Mouse (Mus musculus): ENCODE measurements at regions not wholly inside any gene's neighbourhood (a gene's known extent, or its start where the extent isn't known, plus 50 kb on each side); places are given as distances from the start of the nearest gene placed in this dataset.
"Not testable (repeated sequence)": the region's sequence is repeated elsewhere in the genome, so short reads cannot be mapped to it uniquely, and the experiment has no call there.

- ATAC-seq (ENCODE audit: low read depth): no peak
- Histone ChIP-seq H3K27me3 (no peaks in the 10 kb centered on the region), H3K9me3 (no peaks in the 10 kb centered on the region), H3K4me3 (no peak overlapping the region), H3K27ac (replicated peaks) (no peak overlapping the region), H3K36me3 (no peaks in the 10 kb centered on the region), H3K4me2 (no peak overlapping the region), H3K4me1 (replicated peaks) (no peaks in the 10 kb centered on the region), H3K9ac (no peak overlapping the region)
- WGBS: 79% methylated on average over 3 of the region's 3 CpGs
These were observed 472.3 kb upstream of the Dpp10 start for GRCm38 (mm10) chr1:124517543-124518171.

- 92% methylated on average over 7 of the region's 7 CpGs for WGBS
- Histone ChIP-seq H3K27me3 (no peaks in the 10 kb centered on the region), H3K36me3 (no peaks in the 10 kb centered on the region), H3K9me3 (no peaks in the 10 kb centered on the region), H3K27ac (replicated peaks) (no peak overlapping the region), H3K4me2 (no peak overlapping the region), H3K4me1 (replicated peaks) (no peaks in the 10 kb centered on the region), H3K4me3 (no peak overlapping the region), H3K9ac (no peak overlapping the region)
- ATAC-seq (ENCODE audit: low read depth): no peak
These were observed 465.1 kb upstream of the Dpp10 start for GRCm38 (mm10) chr1:124510492-124510891.

- H3K4me3 ChIP-seq: no peak overlapping the region
- no peaks in the 10 kb centered on the region for H3K27me3 ChIP-seq
- H3K9ac ChIP-seq: no peak overlapping the region
- no peaks in the 10 kb centered on the region for H3K36me3 ChIP-seq
- ATAC-seq (ENCODE audit: low read depth): no peak
- H3K9me3 ChIP-seq: no peaks in the 10 kb centered on the region
- H3K27ac ChIP-seq (replicated peaks): no peak overlapping the region
- no peak overlapping the region for H3K4me2 ChIP-seq
- no peaks in the 10 kb centered on the region for H3K4me1 ChIP-seq (replicated peaks)
These were observed 443.1 kb upstream of the Dpp10 start for GRCm38 (mm10) chr1:124488456-124488855.

- Histone ChIP-seq H3K4me3 (no peak overlapping the region), H3K27ac (replicated peaks) (no peak overlapping the region), H3K4me1 (replicated peaks) (no peaks in the 10 kb centered on the region), H3K36me3 (no peaks in the 10 kb centered on the region), H3K9me3 (no peaks in the 10 kb centered on the region), H3K4me2 (no peak overlapping the region), H3K9ac (no peak overlapping the region), H3K27me3 (no peaks in the 10 kb centered on the region)
- ATAC-seq (ENCODE audit: low read depth): no peak
These were observed 442.6 kb upstream of the Dpp10 start for GRCm38 (mm10) chr1:124487965-124488364.

DNA sequence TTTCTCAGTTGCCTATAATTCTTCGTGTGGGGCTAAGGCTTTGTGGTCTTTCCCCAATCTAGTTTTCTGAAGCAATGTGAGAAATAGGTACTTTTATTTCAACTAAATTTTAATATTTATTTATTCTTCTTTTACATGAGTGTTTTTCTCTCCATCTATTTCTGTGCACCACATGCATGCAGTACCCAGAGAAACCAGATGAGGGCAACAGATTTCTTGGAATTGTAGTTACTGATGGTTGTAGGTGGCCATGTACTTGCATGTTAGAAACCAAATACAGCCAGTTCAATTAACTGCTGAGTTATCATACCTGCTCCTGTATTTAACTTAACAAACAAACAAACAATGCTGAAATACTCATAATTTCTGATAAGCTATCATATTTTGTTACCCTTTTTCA lies 404.8 kb upstream of the Dpp10 start:
- no peaks in the 10 kb centered on the region for H3K4me1 ChIP-seq (replicated peaks)
- 47% methylated on average over 1 of the region's 1 CpGs for WGBS
- ATAC-seq (ENCODE audit: low read depth): no peak
- no peaks in the 10 kb centered on the region for H3K27me3 ChIP-seq
- H3K4me3 ChIP-seq: no peak overlapping the region
- H3K9ac ChIP-seq: no peak overlapping the region
- no peaks in the 10 kb centered on the region for H3K9me3 ChIP-seq
- no peak overlapping the region for H3K27ac ChIP-seq (replicated peaks)
- H3K4me2 ChIP-seq: no peak overlapping the region
- no peaks in the 10 kb centered on the region for H3K36me3 ChIP-seq

- H3K4me1 ChIP-seq (replicated peaks): no peaks in the 10 kb centered on the region
- no peak overlapping the region for H3K9ac ChIP-seq
- H3K27me3 ChIP-seq: no peaks in the 10 kb centered on the region
- H3K27ac ChIP-seq (replicated peaks): no peak overlapping the region
- H3K36me3 ChIP-seq: no peaks in the 10 kb centered on the region
- H3K9me3 ChIP-seq: no peaks in the 10 kb centered on the region
- no peak overlapping the region for H3K4me2 ChIP-seq
- WGBS: 84% methylated on average over 1 of the region's 1 CpGs
- H3K4me3 ChIP-seq: no peak overlapping the region
- no peak for ATAC-seq (ENCODE audit: low read depth)
These were observed 394.2 kb upstream of the Dpp10 start for GRCm38 (mm10) chr1:124439526-124439925.

- Histone ChIP-seq H3K27me3 (no peaks in the 10 kb centered on the region), H3K9me3 (peaks cover 4% of the 10 kb centered on the region; the same call in 1 of the 2 replicates), H3K9ac (no peak overlapping the region), H3K27ac (replicated peaks) (no peak overlapping the region), H3K4me2 (no peak overlapping the region), H3K4me1 (replicated peaks) (no peaks in the 10 kb centered on the region), H3K4me3 (no peak overlapping the region), H3K36me3 (no peaks in the 10 kb centered on the region)
- ATAC-seq (ENCODE audit: low read depth): no peak
These were observed 390.5 kb upstream of the Dpp10 start for GRCm38 (mm10) chr1:124435850-124436249.

- 78% methylated on average over 4 of the region's 4 CpGs for WGBS
- peaks cover 4% of the 10 kb centered on the region; the same call in 1 of the 2 replicates for H3K9me3 ChIP-seq
- H3K27ac ChIP-seq (replicated peaks): no peak overlapping the region
- H3K4me2 ChIP-seq: no peak overlapping the region
- no peak for ATAC-seq (ENCODE audit: low read depth)
- H3K4me3 ChIP-seq: no peak overlapping the region
- H3K27me3 ChIP-seq: no peaks in the 10 kb centered on the region
- no peaks in the 10 kb centered on the region for H3K4me1 ChIP-seq (replicated peaks)
- no peaks in the 10 kb centered on the region for H3K36me3 ChIP-seq
- no peak overlapping the region for H3K9ac ChIP-seq
These were observed 384.2 kb upstream of the Dpp10 start for GRCm38 (mm10) chr1:124429583-124429982.

DNA sequence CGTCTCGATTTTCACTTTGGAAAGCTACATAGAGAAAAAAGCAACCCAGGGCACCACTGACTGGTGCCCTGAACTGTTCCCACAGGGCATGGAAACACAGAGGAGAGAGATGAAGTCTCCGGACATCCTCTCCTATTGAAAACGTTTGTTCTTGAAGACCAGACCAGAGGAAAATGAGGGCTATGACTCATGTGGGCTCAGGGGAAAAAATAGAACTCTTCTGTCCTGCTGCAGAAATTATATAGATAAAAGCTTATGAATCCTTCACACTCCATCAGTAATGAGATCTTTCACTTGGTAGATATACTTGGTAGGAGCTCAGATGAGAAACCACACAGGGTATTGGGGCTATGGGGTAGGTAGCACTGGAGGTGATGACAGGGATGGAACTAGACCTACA lies 371.4 kb upstream of the Dpp10 start:
- Histone ChIP-seq H3K36me3 (no peaks in the 10 kb centered on the region), H3K27ac (replicated peaks) (no peak overlapping the region), H3K4me3 (no peak overlapping the region), H3K9ac (no peak overlapping the region), H3K27me3 (no peaks in the 10 kb centered on the region), H3K4me1 (replicated peaks) (no peaks in the 10 kb centered on the region), H3K9me3 (no peaks in the 10 kb centered on the region), H3K4me2 (no peak overlapping the region)
- ATAC-seq (ENCODE audit: low read depth): no peak
- WGBS: 80% methylated on average over 4 of the region's 4 CpGs

DNA sequence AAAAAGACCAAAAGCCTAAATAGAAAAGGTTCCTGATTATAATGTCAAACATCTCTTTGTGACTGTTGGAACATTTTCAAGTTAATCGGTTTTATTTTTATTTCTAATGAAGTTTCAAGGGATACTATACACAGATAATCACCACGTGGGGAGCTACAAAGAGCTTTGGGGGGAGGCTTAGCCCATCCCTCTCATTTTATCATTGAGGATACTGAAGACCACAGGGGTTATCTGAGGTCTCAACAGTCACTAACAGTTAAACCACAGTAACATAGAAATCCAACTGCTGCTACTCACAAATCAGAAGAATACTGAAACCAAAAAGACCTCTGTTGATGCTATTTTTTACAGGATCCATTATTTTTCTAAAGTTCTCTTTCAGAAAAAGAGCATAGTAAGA lies 364.9 kb upstream of the Dpp10 start:
- no peaks in the 10 kb centered on the region for H3K4me1 ChIP-seq (replicated peaks)
- no peaks in the 10 kb centered on the region for H3K27me3 ChIP-seq
- ATAC-seq (ENCODE audit: low read depth): no peak
- no peak overlapping the region for H3K27ac ChIP-seq (replicated peaks)
- H3K36me3 ChIP-seq: no peaks in the 10 kb centered on the region
- no peak overlapping the region for H3K9ac ChIP-seq
- H3K4me2 ChIP-seq: no peak overlapping the region
- WGBS: 66% methylated on average over 2 of the region's 2 CpGs
- H3K4me3 ChIP-seq: no peak overlapping the region
- no peaks in the 10 kb centered on the region for H3K9me3 ChIP-seq

DNA sequence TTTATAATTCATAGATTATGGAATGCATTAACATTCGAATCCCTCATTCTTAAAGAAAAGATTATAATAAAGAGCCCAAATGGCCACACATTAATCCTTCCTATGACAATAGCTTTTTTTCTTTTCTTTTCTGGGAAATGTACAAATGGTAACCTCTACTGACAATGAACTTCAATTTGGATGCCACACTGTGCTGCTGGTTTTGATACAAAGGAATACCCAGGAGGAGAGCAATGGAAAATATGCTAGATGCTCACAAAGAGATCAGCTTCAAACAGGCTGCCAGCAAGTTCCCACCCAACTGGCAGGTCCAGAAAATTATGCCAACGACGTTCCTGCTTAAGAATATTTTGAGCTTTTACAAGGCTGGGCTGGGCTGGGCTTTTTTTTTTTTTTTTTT lies 364.4 kb upstream of the Dpp10 start:
- Histone ChIP-seq H3K4me3 (no peak overlapping the region), H3K4me2 (no peak overlapping the region), H3K27ac (replicated peaks) (no peak overlapping the region), H3K27me3 (no peaks in the 10 kb centered on the region), H3K4me1 (replicated peaks) (no peaks in the 10 kb centered on the region), H3K9me3 (no peaks in the 10 kb centered on the region), H3K9ac (no peak overlapping the region), H3K36me3 (no peaks in the 10 kb centered on the region)
- ATAC-seq (ENCODE audit: low read depth): no peak
- 82% methylated on average over 3 of the region's 3 CpGs for WGBS

- no peak overlapping the region for H3K27ac ChIP-seq (replicated peaks)
- H3K9ac ChIP-seq: no peak overlapping the region
- no peaks in the 10 kb centered on the region for H3K36me3 ChIP-seq
- no peaks in the 10 kb centered on the region for H3K9me3 ChIP-seq
- H3K4me1 ChIP-seq (replicated peaks): no peaks in the 10 kb centered on the region
- no peaks in the 10 kb centered on the region for H3K27me3 ChIP-seq
- H3K4me3 ChIP-seq: no peak overlapping the region
- no peak for ATAC-seq (ENCODE audit: low read depth)
- 27% methylated on average over 4 of the region's 4 CpGs for WGBS
- no peak overlapping the region for H3K4me2 ChIP-seq
These were observed 324.2 kb upstream of the Dpp10 start for GRCm38 (mm10) chr1:124369604-124370003.

GRCm38 (mm10) chr1:124348491-124348890 lies 303.1 kb upstream of the Dpp10 start:
- ATAC-seq (ENCODE audit: low read depth); H3K36me3 ChIP-seq; H3K4me1 ChIP-seq (replicated peaks); H3K27ac ChIP-seq (replicated peaks); H3K9ac ChIP-seq; H3K4me3 ChIP-seq; H3K27me3 ChIP-seq; H3K9me3 ChIP-seq; H3K4me2 ChIP-seq: not testable (repeated sequence)
- 71% methylated on average over 1 of the region's 1 CpGs for WGBS

All from neural tube, embryonic 13.5 days (tissue).